Mouse (Mus musculus): ENCODE measurements at regions not wholly inside any gene's neighbourhood (a gene's known extent, or its start where the extent isn't known, plus 50 kb on each side); places are given as distances from the start of the nearest gene placed in this dataset.

DNA sequence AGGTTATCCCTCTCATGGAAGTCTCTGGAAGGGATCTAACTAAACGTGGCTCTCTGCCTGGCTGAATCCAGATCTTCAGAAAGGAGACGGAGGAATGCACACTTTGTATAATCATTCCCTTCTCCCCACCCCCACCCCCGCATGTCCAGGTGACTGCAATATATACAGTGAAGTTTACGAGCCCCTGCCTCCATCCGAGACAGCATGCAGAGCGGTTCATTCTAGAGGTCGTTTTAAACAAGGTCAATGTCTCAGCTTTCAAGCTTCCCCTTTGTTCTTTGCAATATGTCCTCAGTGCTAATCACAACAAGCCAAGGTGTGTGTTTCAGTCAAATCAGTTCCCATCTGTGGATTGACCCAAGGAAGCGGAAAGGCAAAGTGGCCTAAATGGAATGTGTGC is 457.5 kb upstream of the Gm765 start:
- TF ChIP-seq CTCF (IDR thresholded peaks at IDR 0.05; ENCODE audit: low read depth) (no peak), EP300 (IDR thresholded peaks at IDR 0.05; ENCODE audit: low read depth) (no peak)

All from liver, postnatal 0 days (tissue).